Mouse (Mus musculus): Measurements from ENCODE around the gene Gsta1. TPM values are rescaled to one million over a fixed set of nuclear protein-coding genes. Genes with fewer than 3 reads are reported as not detected.

Gene Gsta1
- total RNA-seq (2023): not detected in 2 replicates

GRCm38 (mm10) chr9:78230461-78230860 is at the start of gene Gsta1:
Gene Gsta1 (plus strand): TSS chr9:78230656.

GRCm38 (mm10) chr9:78182474-78182873 is 48.0 kb upstream of the Gsta1 start, which contains the start of gene Gsta4:
Gene Gsta4 (plus strand): TSS chr9:78182774.

DNA sequence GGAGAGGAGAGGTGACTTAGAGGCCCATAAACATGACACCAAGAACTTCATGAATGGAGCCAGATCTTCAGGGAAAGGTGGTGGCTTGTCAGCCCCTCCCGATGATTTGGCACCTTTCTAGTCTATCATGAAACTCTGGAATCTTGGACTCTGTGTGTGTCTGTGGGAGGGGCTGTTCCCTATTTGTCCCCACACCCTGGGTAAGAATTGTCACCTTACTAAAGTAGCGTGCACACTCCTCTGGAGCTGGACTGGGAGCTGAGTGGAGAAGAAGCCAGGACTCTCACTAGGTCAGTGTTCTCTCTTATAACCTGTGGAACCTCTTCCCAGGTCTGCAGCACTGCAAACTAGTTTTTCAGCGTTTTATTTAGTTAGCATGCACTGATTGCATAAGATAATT is 26.5 kb downstream of the Gsta1 start, which contains the start of gene Gm3776:
TSS of gene Gm3776 (plus strand) at position 216 of the 400 bp plus-strand sequence.

DNA sequence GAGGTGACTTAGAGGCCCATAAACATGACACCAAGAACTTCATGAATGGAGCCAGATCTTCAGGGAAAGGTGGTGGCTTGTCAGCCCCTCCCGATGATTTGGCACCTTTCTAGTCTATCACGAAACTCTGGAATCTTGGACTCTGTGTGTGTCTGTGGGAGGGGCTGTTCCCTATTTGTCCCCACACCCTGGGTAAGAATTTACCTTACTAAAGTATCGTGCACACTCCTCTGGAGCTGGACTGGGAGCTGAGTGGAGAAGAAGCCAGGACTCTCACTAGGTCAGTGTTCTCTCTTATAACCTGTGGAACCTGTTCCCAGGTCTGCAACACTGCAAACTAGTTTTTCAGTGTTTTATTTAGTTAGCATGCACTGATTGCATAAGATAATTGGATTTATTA is 59.3 kb downstream of the Gsta1 start, which contains the start of gene Gm10639:
TSS of gene Gm10639 (plus strand) at position 201 of the 400 bp plus-strand sequence.

Other genes starting within 250 kb of the Gsta1 start
- gene Gcm1, start 178.7 kb upstream of the Gsta1 start, total RNA-seq (2023): not detected in 2 replicates
- 28.8 and 29.7 TPM in 2 replicates for gene Fbxo9, start 121.6 kb upstream of the Gsta1 start, total RNA-seq (2023)
- 2.2 and 2.6 TPM in 2 replicates for gene Ick, start 121.5 kb upstream of the Gsta1 start, total RNA-seq (2023)
- gene Gsta4, start 47.9 kb upstream of the Gsta1 start, total RNA-seq (2023): not detected in 2 replicates
- not detected in 2 replicates for gene Gm3776, start 26.5 kb downstream of the Gsta1 start, total RNA-seq (2023)
- not detected in 2 replicates for gene Gm10639, start 59.3 kb downstream of the Gsta1 start, total RNA-seq (2023)
- gene Omt2a, start 84.1 kb downstream of the Gsta1 start, total RNA-seq (2023): not detected in 2 replicates
- not detected in 2 replicates for gene Omt2b, start 96.9 kb downstream of the Gsta1 start, total RNA-seq (2023)
- gene Gsta2, start 125.1 kb downstream of the Gsta1 start, total RNA-seq (2023): not detected in 2 replicates
- gene Dppa5a, start 137.5 kb downstream of the Gsta1 start, total RNA-seq (2023): not detected in 2 replicates
- gene Ooep, start 148.1 kb downstream of the Gsta1 start, total RNA-seq (2023): not detected in 2 replicates
- gene Ddx43, start 165.1 kb downstream of the Gsta1 start, total RNA-seq (2023): not detected in 2 replicates
- gene Cgas, start 212.6 kb downstream of the Gsta1 start, total RNA-seq (2023): 8.3 and 10.0 TPM in 2 replicates
- gene Mto1, start 217.6 kb downstream of the Gsta1 start, total RNA-seq (2023): 10.1 and 11.8 TPM in 2 replicates
- not detected in 2 replicates for gene Gm17324, start 218.1 kb downstream of the Gsta1 start, total RNA-seq (2023)

Data from neutrophil, adult 65 days (primary cell).